Mouse (Mus musculus) heart, postnatal 25 days (tissue): ENCODE measurements around the gene Thrap3. TPM values are rescaled to one million over a fixed set of nuclear protein-coding genes. Genes with fewer than 3 reads are reported as not detected.

Source experiments
- DNase-seq: peaks from one replicate; pipeline ENCODE4 v3.0.0; 2022; ENCODE audit warnings: low spot score
- intact Hi-C: fragments of 180-260 bp; cut with DNase I; formaldehyde crosslinking; loops from one replicate; pipeline ENCODE4 v1.15.1; 2025
- total RNA-seq, 2 experiments: library from RNA; stranded (reverse); gene quantifications; 2 replicates each; pipeline ENCODE4 v1.2.3; 2021

The Thrap3 gene
- total RNA-seq, 2 experiments from 2014 or later = 108 to 111 TPM

DNA sequence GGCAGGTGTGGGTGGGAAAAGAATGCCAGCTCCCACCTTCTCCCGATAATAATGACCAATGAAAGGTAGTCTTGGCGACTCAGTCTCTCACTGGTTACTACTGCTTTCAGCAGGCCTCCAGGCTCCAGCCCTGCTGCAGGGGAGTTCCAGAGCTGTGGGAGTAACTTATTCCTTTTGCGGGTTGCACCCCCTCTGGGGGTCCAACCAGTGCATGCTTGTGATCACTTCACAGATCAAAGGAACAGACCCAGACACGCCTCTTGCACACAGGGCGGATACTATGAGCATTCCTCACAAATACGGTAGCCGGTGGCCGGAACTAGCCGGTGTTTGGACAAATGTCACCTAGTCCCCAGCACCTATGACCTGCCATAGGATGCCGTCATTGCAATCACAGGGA is 52.8 kb downstream of the Thrap3 start:
- no peak for DNase-seq
- intact Hi-C loops = loop anchor here (5.0 kb wide), 1 partner anchor 37 kb away; no protein-coding TSS in a partner anchor

- no peak for DNase-seq
- intact Hi-C loops = loop anchor here (5.0 kb wide), 1 partner anchor 37 kb away; no protein-coding TSS in a partner anchor
Observed at GRCm38 (mm10) chr4:126149041-126149676, 53.4 kb downstream of the Thrap3 start.

- intact Hi-C loops = loop anchor here (5.0 kb wide), 1 partner anchor 36 kb away; no protein-coding TSS in a partner anchor
- DNase-seq = peak; percentile 70
Observed at GRCm38 (mm10) chr4:126148161-126148961, 54.2 kb downstream of the Thrap3 start.

DNA sequence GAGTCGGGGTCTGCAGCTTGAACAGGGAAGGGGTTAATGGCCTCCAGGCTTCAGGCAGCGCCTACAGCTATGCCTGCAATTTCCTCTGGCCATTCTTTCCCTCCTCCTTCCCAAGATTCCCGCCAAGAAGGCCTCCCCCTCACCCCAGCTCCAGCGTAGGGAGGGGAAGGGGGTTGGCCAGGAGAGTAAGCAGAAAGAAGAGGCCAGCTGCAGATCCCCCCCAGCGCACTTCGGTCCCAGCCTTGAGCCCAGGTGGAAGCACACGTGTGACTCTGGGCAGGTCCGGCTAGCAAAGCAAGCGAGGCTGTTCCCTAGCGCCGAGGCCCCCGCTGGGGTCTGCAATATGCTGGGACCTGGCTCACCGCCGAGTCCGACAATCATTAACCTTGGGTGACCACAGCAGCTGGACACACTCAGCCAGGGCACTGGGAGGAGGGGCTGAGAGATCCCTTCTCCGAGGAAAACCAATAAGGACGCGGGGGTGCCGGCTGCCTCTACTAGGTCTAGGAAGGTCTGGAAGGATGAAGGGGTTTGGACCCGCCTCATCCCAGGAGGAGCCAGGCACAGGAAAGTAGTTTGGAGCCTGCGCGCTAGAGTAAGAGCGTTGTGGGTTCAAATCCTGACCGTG is 54.9 kb downstream of the Thrap3 start, which contains the start of gene Eva1b:
Gene Eva1b (plus strand): TSS at position 212 of the 628 bp plus-strand sequence.
- DNase-seq = peak; percentile 63

DNA sequence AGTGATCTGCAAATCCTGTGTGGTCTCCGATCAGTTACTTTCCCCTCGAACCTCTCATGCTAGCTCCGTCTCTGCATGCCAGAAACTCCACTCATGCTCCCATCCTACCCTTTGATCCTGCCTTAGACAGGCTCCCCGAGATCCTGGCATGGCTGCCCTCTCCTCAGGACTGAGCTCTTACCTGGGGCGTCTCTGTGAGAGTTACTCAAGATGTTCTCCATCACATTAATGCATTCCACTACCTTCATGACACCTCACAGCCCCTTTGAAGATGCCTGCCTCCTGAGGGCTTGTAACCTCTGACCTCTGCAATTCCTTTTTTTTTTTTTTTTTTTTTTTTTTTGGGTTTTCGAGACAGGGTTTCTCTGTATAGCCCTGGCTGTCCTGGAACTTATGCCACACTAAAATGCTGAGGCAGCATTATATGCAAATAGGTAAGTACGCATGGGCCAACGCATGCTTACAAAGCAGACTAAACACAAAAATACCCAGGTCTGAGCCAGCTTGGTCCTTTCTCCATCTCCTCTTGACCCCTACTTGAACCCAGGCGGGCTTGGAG is 55.5 kb downstream of the Thrap3 start:
- intact Hi-C loops = loop anchor here (5.0 kb wide), 1 partner anchor 35 kb away; no protein-coding TSS in a partner anchor

More for the DNA sequence above, 54.9 kb downstream of the Thrap3 start, which contains the start of gene Eva1b:
- intact Hi-C loops = loop anchor here (5.0 kb wide), 1 partner anchor 35 kb away; no protein-coding TSS in a partner anchor

DNA sequence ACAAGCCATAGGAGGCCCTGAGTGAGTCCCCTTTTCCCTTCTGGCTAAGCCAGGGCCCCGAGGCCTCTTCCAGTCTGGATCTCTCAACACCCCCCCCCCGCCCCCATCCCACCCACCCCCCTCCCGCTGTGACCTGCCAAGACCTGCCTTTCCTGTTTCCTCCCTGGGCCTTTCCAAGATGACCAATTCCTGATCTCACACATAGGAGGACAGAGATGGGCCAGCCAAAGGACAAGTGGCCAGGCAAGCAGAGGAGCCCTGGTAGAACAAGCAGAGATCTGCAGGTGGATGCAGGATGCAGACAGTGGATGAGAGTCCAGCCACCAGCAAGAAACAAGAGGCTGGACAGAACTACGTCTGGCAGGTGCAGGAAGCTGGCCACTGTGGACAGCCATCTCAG is 57.2 kb downstream of the Thrap3 start:
- no peak for DNase-seq

More for the DNA sequence above, 55.5 kb downstream of the Thrap3 start:
- DNase-seq = no peak

GRCm38 (mm10) chr4:126141021-126141420 is 61.5 kb downstream of the Thrap3 start:
- no peak for DNase-seq

More for the DNA sequence above, 57.2 kb downstream of the Thrap3 start:
- intact Hi-C loops = loop anchor here (5.0 kb wide), 1 partner anchor 33 kb away; no protein-coding TSS in a partner anchor

DNA sequence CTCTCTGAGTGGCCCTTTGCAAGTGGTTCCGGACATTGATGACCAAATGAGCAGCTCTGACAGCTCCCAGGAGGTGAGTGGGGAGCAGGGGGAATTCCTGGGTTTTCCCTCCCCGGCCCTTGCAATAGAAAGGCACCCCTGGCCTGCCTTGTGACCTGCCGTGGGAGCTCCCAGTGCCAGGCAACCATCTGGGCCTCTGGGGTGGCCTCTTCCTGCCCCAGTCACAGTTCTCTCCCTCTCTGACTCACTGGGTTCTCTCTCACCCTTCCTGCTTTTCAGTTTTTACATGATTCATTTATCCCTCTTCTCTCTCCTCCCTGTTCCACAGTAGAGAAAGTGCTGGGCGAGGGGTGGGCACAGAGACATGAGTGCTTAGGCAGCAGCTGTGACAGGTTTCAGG is 64.8 kb downstream of the Thrap3 start:
- no peak for DNase-seq
- intact Hi-C loops = no loop called here

More at GRCm38 (mm10) chr4:126141021-126141420, 61.5 kb downstream of the Thrap3 start:
- intact Hi-C loops = no loop called here

- DNase-seq = no peak
- intact Hi-C loops = no loop called here
Observed at GRCm38 (mm10) chr4:126134639-126135038, 67.9 kb downstream of the Thrap3 start.

DNA sequence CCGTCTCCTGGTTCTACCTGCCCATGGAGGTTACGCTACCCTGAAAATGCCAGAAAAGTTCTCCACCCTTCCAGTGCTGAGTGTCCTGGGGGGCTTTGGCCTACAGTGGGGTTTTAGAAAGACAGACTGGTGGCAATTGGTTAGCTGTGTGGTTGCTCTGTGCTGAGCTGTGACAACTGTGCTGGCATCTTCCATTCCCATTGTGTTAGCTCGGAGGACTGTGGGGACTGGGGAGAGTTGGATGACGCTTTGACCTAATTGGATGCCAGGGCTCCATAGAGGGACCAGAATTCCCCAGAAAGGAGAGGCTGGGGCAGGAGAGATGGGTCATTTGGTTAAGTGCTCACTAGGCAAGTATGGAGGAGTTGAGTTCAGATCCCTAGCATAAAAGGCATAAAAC is 68.3 kb downstream of the Thrap3 start:
- no peak for DNase-seq
- intact Hi-C loops = no loop called here

DNA sequence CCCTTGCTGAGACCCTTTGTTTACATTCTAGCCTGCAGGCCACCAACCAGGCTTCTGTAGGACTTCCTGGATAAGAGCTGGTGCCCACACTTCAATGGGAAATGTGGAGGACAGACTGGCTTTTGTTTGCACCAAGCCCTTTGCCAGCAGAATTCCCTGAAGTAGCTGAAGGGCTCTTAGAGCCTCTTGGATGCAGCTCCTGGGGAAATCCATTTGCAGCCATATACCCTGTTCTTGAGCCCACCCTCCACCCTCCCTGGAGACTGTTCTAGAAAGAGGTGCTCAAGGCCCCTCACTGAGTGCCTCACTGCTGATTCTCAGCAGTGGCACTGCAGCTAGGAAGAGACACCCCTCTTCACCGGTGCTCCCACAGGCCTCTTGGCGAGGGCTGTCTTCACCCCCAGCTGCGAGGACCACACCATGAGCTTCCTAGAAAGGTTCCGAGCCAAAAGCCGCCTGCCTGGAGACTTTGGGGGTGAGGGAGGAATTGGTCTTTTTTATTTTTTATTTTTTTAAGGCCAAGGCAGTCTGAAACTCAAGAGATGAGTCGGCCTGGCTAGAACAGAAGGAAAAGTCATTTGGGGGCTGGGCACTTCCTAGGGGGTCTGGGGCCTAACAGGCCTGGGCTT is 69.8 kb downstream of the Thrap3 start:
- intact Hi-C loops = no loop called here
- no peak for DNase-seq

GRCm38 (mm10) chr4:126131290-126132121 is 71.1 kb downstream of the Thrap3 start:
- no peak for DNase-seq
- intact Hi-C loops = no loop called here

DNA sequence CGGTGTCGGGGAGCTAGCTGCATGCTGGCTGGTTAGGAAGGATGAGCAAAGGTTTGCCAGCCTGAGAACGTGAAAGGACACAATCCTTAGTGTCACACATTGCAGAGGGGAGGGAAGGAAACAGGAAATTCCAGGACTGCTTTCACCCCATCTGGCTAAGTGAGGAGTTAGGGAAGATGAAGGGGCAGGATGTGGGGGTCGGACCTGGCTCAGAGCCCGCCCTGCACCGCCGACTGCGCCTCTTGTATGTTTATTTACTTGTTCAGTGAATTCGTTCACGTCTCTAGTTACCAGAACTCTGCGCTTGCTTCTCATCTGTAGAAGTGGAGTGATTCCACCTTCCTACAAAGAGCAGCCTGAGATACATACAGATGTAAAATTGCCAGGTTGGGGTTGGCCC is 72.1 kb downstream of the Thrap3 start:
- intact Hi-C loops = no loop called here
- DNase-seq = no peak

- DNase-seq = no peak
- intact Hi-C loops = no loop called here
Observed at GRCm38 (mm10) chr4:126123309-126124040, 79.1 kb downstream of the Thrap3 start.

- intact Hi-C loops = no loop called here
- DNase-seq = no peak
Observed at GRCm38 (mm10) chr4:126120506-126120905, 82.1 kb downstream of the Thrap3 start.

DNA sequence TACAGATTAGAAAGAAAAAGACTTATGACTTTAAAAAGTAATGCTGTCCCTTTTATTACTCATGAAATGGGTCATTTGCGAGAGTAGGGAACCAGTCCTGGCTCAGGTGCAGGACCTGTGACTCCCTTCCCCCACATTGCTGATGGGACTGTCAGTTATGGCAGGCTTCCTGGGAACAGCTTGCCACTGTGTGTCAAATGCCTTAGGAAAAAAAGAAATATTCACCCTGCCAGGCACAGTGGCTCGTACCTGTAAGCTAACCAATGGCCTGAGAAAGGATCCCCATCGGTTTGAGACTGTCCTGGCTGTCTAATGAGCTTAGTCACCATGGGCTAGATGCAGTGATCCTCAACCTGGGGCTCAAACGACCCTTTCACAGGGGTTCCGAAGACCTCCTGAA is 82.5 kb downstream of the Thrap3 start:
- intact Hi-C loops = no loop called here
- no peak for DNase-seq

DNA sequence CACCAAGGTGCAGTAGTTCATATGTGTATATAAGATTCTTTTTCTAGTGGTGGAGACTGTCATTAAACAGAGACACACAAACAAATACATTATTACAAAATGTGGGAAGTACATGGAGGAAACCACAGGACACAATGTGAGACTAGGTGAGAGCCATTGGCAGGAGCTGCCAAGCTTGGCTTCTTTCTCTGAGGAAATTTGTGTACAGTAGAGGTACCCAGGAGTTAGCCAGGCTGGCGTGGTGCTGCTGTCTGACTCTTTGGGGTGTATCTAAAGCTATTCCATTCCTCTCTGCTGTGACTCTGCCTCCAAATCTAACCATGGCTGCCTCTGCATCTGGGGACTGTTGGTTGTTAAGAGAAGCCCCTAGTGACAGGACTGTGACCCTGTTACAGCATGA is 83.5 kb downstream of the Thrap3 start:
- no peak for DNase-seq
- intact Hi-C loops = no loop called here

DNA sequence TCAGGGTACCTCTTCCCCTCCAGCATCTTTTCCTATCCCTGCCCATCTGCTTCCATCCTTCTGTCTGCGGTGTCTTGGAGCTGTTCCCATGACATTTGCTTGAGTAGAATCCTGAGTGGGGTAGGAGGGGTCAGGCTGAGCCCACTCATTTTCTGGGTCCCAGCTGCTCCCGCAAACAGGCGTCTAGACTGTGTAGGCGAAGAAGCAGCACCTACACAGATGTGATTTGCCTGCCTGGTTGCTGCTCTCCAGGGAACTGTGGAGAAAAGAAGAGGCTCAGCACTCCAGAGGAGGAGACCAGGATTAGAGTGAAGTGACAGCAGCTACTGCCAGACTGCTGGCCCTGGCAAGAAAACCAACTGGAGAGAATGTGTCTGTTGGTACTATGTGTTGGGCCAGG is 83.9 kb downstream of the Thrap3 start:
- no peak for DNase-seq
- intact Hi-C loops = no loop called here
